Mouse (Mus musculus) layer of hippocampus, postnatal 10 days (tissue): Measurements from ENCODE around the gene Gm5741. TPM values are rescaled to one million over a fixed set of nuclear protein-coding genes. Genes with fewer than 3 reads are reported as not detected.

Experiments
- DNase-seq, 2 experiments: peaks; one replicate each; pipeline ENCODE4 v3.0.0; 2021; ENCODE audit warnings: low spot score in 2 of 2
- microRNA-seq, 2 experiments: library from miRNA; unstranded; fragments of <30 nt; microRNA quantifications; one replicate each; pipeline ENCODE4 v1.2.0; 2021
- total RNA-seq, 2 experiments: library from RNA; stranded (reverse); gene quantifications; 2 replicates each; pipeline ENCODE4 v1.2.3; 2021

Gm5741 gene
- total RNA-seq, 2 experiments from 2014 or later = not detected

GRCm38 (mm10) chr8:85032622-85033311, 35.0 kb downstream of the Gm5741 start:
- DNase-seq = no peak

GRCm38 (mm10) chr8:85029271-85029670, 38.5 kb downstream of the Gm5741 start:
- no peak for DNase-seq

GRCm38 (mm10) chr8:85027922-85028321, 39.9 kb downstream of the Gm5741 start:
- no peak for DNase-seq

GRCm38 (mm10) chr8:85027516-85027855, 40.3 kb downstream of the Gm5741 start:
- DNase-seq = no peak

- peak; percentile 94 to 97 for DNase-seq
Measured at GRCm38 (mm10) chr8:85026670-85027515, 40.9 kb downstream of the Gm5741 start, which contains the start of gene Trir. Gene Trir (plus strand): TSS chr8:85026823.

- peak; percentile 81 to 83 for DNase-seq
Measured at GRCm38 (mm10) chr8:85025098-85025932, 42.5 kb downstream of the Gm5741 start, which contains the start of gene Asna1. Gene Asna1 (minus strand): TSS chr8:85025281.

GRCm38 (mm10) chr8:85023846-85024245, 43.9 kb downstream of the Gm5741 start:
- no peak for DNase-seq

- no peak for DNase-seq
Measured at GRCm38 (mm10) chr8:85021514-85022055, 46.2 kb downstream of the Gm5741 start.

Small RNA genes within 50 kb of the gene (microRNA-seq; reads per million reads assigned to microRNA genes)
- 0.39 to 0.45 reads per million in 2 experiments for gene Gm23388
- gene Mir7070 = 7.1 to 11.6 reads per million in 2 experiments

Other genes with a start within 250 kb of the Gm5741 start
- 1 to 10 TPM; 6.7 to 7.4 TPM for gene Dand5, start 245.2 kb downstream of the Gm5741 start, total RNA-seq
- 10 to 100 TPM; 18.6 to 19.8 TPM for gene Gadd45gip1, start 236.5 kb downstream of the Gm5741 start, total RNA-seq
- 10 to 100 TPM; 55.5 to 64.9 TPM for gene Rad23a, start 227.3 kb downstream of the Gm5741 start, total RNA-seq
- 100 to 1,000 TPM; 444 to 464 TPM for gene Calr, start 221.0 kb downstream of the Gm5741 start, total RNA-seq
- 10 to 100 TPM; 63.2 to 65.0 TPM for gene Farsa, start 211.0 kb downstream of the Gm5741 start, total RNA-seq
- gene Syce2, start 195.9 kb downstream of the Gm5741 start, total RNA-seq = 10 to 100 TPM; 33.5 to 39.1 TPM
- 10 to 100 TPM; 31.5 to 33.0 TPM for gene Gcdh, start 174.1 kb downstream of the Gm5741 start, total RNA-seq
- not detected for gene Klf1, start 166.1 kb downstream of the Gm5741 start, total RNA-seq
- 1 to 10 TPM; 4.2 to 5.2 TPM for gene Dnase2a, start 159.4 kb downstream of the Gm5741 start, total RNA-seq
- gene Mast1, start 130.6 kb downstream of the Gm5741 start, total RNA-seq = 100 to 1,000 TPM; 162 to 169 TPM
- gene Rtbdn, start 121.0 kb downstream of the Gm5741 start, total RNA-seq = 1 to 10 TPM; 3.1 to 3.6 TPM
- gene Gm49661, start 98.5 kb downstream of the Gm5741 start, total RNA-seq = not detected
- gene Prdx2, start 98.4 kb downstream of the Gm5741 start, total RNA-seq = 100 to 1,000 TPM; 492 to 505 TPM
- 10 to 100 TPM; 36.8 to 44.3 TPM for gene Rnaseh2a, start 98.2 kb downstream of the Gm5741 start, total RNA-seq
- gene Junb, start 89.3 kb downstream of the Gm5741 start, total RNA-seq = 10 to 100 TPM; 33.7 to 34.2 TPM
- 10 to 100 TPM; 14.5 to 15.1 TPM for gene Hook2, start 77.4 kb downstream of the Gm5741 start, total RNA-seq
- gene Best2, start 53.5 kb downstream of the Gm5741 start, total RNA-seq = not detected
- gene Asna1, start 42.7 kb downstream of the Gm5741 start, total RNA-seq = 100 to 1,000 TPM; 110 to 119 TPM
- gene Trir, start 41.2 kb downstream of the Gm5741 start, total RNA-seq = 100 to 1,000 TPM; 151 to 155 TPM
- 100 to 1,000 TPM; 125 to 160 TPM for gene Tnpo2, start 31.1 kb downstream of the Gm5741 start, total RNA-seq
- gene Fbxw9, start 7.9 kb downstream of the Gm5741 start, total RNA-seq = 10 to 100 TPM; 55.4 to 64.6 TPM
- 10 to 100 TPM; 59.9 to 72.1 TPM for gene Dhps, start 3.8 kb upstream of the Gm5741 start, total RNA-seq
- 10 to 100 TPM; 60.8 to 61.8 TPM for gene Wdr83os, start 12.8 kb upstream of the Gm5741 start, total RNA-seq
- gene Wdr83, start 13.3 kb upstream of the Gm5741 start, total RNA-seq = 10 to 100 TPM; 26.5 to 30.8 TPM
- gene Man2b1, start 15.3 kb upstream of the Gm5741 start, total RNA-seq = 10 to 100 TPM; 32.7 to 40.1 TPM
- 1 to 10 TPM; 5.1 to 5.3 TPM for gene Zfp791, start 55.1 kb upstream of the Gm5741 start, total RNA-seq
- gene Cks1brt, start 83.9 kb upstream of the Gm5741 start, total RNA-seq = not detected
- gene Olfr371, start 158.0 kb upstream of the Gm5741 start, total RNA-seq = not detected
- 10 to 100 TPM; 43.4 to 43.6 TPM for gene Orc6, start 231.7 kb upstream of the Gm5741 start, total RNA-seq
- gene Vps35, start 231.8 kb upstream of the Gm5741 start, total RNA-seq = 100 to 1,000 TPM; 145 to 148 TPM